Mouse (Mus musculus) small intestine, adult 2 months (tissue): ENCODE results near the gene Klhl12.

ENCODE experiments used
- CTCF ChIP-seq: fragments of 200-500 bp; IDR thresholded peaks from 2 replicates; pipeline ENCODE4 v1.5.1; 2012; ENCODE audit warnings: low read depth, mild to moderate bottlenecking, control low read depth, inconsistent platforms, low read length, moderate library complexity, mixed read lengths; ENCODE audit not compliant: insufficient replicate concordance, insufficient read length; ENCODE audit errors: extremely low read depth
- POLR2A ChIP-seq: fragments of 200-500 bp; IDR thresholded peaks from 2 replicates; pipeline ENCODE4 v1.6.1; 2012; ENCODE audit warnings: low read depth, mild to moderate bottlenecking, control low read depth, inconsistent platforms, low read length, moderate library complexity

- TF ChIP-seq CTCF (no peak), POLR2A (no peak)
These were observed 36.9 kb downstream of the Klhl12 start for GRCm38 (mm10) chr1:134492276-134492675.
